Mouse (Mus musculus) embryonic fibroblast, embryonic 13.5 days (primary cell): ENCODE measurements around the gene Ctf2.

Experiments
- CTCF ChIP-seq: IDR thresholded peaks from 2 replicates; pipeline ENCODE4 v1.5.1; 2011; ENCODE audit warnings: mild to moderate bottlenecking, control low read depth, low read length, moderate library complexity, borderline replicate concordance; ENCODE audit not compliant: insufficient read depth
- POLR2A ChIP-seq: IDR thresholded peaks from 2 replicates; pipeline ENCODE4 v1.6.1; 2011; ENCODE audit warnings: low read depth, mild to moderate bottlenecking, control low read depth, low read length, moderate library complexity

DNA sequence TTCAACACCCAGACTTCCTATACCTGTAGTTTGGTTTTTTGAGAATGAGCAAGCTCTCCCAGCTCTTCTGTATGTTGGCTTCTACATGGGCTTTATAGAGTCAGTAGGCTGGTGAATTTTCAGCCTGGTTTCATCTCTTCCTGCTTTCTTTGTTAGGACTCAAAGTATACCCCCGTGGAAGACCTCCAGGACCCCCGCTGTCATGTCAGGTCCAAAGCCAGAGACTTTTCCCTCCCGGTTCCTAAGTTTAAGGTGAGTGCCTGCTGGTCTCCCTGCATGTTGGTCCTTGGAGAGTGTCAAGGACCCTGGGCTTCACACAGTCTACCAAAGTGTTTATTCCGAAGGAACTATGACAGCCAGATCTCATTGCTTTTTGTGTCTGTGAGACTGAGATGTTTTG lies 46.4 kb upstream of the Ctf2 start:
- no peak for TF ChIP-seq CTCF
- TF ChIP-seq POLR2A, result no peak
